Mouse (Mus musculus) liver, embryonic 14.5 days (tissue): ENCODE data around the gene Plcb4. TPM values are rescaled to one million over a fixed set of nuclear protein-coding genes. Genes with fewer than 3 reads are reported as not detected.

ENCODE experiments used
- ATAC-seq: fragments of 200-750 bp; cut with Nextera tagmentation; 2 replicates; pipeline ENCODE4 v1.8.0; 2017; ENCODE audit warnings: moderate number of reproducible peaks, mild to moderate bottlenecking, moderate library complexity; ENCODE audit not compliant: insufficient read depth
- DNase-seq, 3 experiments: peaks; one replicate each; pipeline ENCODE4 v3.0.0-alpha.2; 2012 to 2013; ENCODE audit warnings: low read depth in 3 of 3, low spot score in 3 of 3
- H3K27ac ChIP-seq: fragments of 300-500 bp; sonication (generic); 2 replicates; pipeline ENCODE4 v1.5.1; 2014; ENCODE audit warnings: moderate library complexity, mild to moderate bottlenecking, control low read depth, inconsistent platforms
- H3K27me3 ChIP-seq: fragments of 300-500 bp; sonication (generic); 2 replicates; pipeline ENCODE4 v1.6.1; 2014; ENCODE audit warnings: mild to moderate bottlenecking, low read length, moderate library complexity; ENCODE audit not compliant: control insufficient read depth, insufficient read depth
- H3K36me3 ChIP-seq: fragments of 300-500 bp; sonication (generic); replicated peaks from 2 replicates; pipeline ENCODE4 v1.6.1; 2014; ENCODE audit warnings: low read depth; ENCODE audit not compliant: control insufficient read depth, insufficient read depth
- H3K4me1 ChIP-seq, 2 experiments: fragments of 200-500 bp in 1 of 2; fragments of 300-500 bp in 1 of 2; sonication (generic) in 1 of 2; replicated peaks; 2 replicates each; pipeline ENCODE4 v1.6.1; 2012 to 2014; ENCODE audit warnings: antibody characterized with exemption in 1 of 2, inconsistent platforms in 1 of 2, low read length in 1 of 2; ENCODE audit not compliant: control insufficient read depth in 2 of 2, insufficient read depth in 2 of 2
- H3K4me2 ChIP-seq: fragments of 300-500 bp; sonication (generic); 2 replicates; pipeline ENCODE4 v1.6.1; 2014; ENCODE audit warnings: low read depth, mild to moderate bottlenecking, control low read depth, moderate library complexity
- H3K4me3 ChIP-seq, 2 experiments: fragments of 200-500 bp in 1 of 2; fragments of 300-500 bp in 1 of 2; sonication (generic) in 1 of 2; 2 replicates each; pipeline ENCODE4 v1.5.1; 2012 to 2014; ENCODE audit warnings: low read depth in 2 of 2, low read length in 2 of 2, mild to moderate bottlenecking in 2 of 2, control low read depth in 1 of 2, inconsistent platforms in 1 of 2, moderate library complexity in 1 of 2; ENCODE audit not compliant: insufficient read depth in 1 of 2
- H3K9ac ChIP-seq: fragments of 300-500 bp; sonication (generic); replicated peaks from 2 replicates; pipeline ENCODE4 v1.6.1; 2014; ENCODE audit warnings: mild to moderate bottlenecking, control low read depth, moderate library complexity
- H3K9me3 ChIP-seq: fragments of 300-500 bp; sonication (generic); 2 replicates; pipeline ENCODE4 v1.6.1; 2016; ENCODE audit warnings: low read length, mixed read lengths; ENCODE audit not compliant: control insufficient read depth
- CTCF ChIP-seq: IDR thresholded peaks from 2 replicates; pipeline ENCODE4 v1.5.1; 2016; ENCODE audit warnings: antibody characterized with exemption, low read depth, control low read depth
- EP300 ChIP-seq: IDR thresholded peaks from 2 replicates; pipeline ENCODE4 v1.6.1; 2016; ENCODE audit warnings: antibody characterized with exemption, low read depth
- WGBS: fragments of 180-500 bp; shearing (Covaris S2); extraction: QIAGEN DNeasy Blood & Tissue Kit; methylation state at CpG from one replicate; pipeline ENCODE4 v1.1.7; 2014; ENCODE audit not compliant: insufficient replicate concordance; 5-methylcytosine and 5-hydroxymethylcytosine counted together
- polyA plus RNA-seq, 2 experiments: library from polyadenylated mRNA; depleted of rRNA in 1 of 2; stranded (reverse) in 1 of 2; unstranded in 1 of 2; fragments of >200 nt; fragmentation: Nextera tagmentation in 1 of 2; extraction: Ambion mirVana in 1 of 2; gene quantifications; 2 replicates each; pipeline versions ENCODE4 v1.2.1 to v1.2.3; 2012 to 2014

Gene Plcb4
- polyA plus RNA-seq, 2 experiments = 1.9 to 2.3 TPM

DNA sequence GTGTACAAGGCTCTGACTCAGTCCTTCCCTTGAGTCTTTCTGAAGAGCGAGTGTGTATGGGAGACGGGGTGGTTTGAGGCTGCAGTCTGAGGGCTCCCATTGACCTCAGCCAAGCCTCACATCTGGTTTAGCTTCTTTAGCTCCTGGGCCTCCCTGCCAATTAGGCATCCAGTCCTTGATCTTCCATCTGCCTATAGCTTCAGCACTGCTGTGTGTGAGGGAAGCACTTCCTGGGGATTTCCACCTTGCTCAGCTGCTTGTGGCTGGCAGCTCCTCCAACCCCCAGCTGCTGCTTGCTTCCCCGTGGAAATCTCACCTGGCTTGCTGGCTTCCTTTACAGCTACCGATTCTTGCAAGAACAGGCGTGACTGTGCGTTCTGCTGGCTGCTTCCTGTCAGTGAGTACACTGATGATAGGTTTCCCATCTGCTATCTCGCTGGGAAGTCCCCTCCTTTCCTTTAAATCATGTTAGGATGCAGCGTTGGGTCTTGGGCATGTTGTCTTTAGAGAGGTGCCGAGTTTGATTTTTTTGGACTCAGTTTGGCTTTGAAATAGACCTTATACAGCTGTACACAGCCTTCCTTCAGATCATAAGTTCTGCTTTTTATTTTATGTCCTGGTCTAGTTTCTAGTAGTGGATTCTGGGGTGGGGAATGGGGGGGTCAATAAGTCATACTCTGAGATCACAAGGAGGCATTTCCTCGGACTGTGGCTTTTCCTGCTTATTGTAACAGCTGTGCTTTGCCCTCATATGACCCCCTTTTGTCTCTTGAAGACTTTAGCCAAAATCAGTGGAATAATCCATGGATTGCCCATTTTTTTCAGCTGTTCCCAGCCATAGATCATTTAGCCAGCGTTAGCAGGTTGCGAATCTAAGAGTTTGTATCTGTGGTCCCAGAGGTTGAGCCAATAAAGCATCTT is 34.0 kb downstream of the Plcb4 start:
- no peak overlapping the region for H3K4me3 ChIP-seq
- no peaks in the 10 kb centered on the region for H3K9me3 ChIP-seq
- 38% methylated on average over 12 of the region's 12 CpGs for WGBS
- TF ChIP-seq EP300 (no peak), CTCF (no peak)
- no peak for ATAC-seq
- no peak for DNase-seq
- H3K4me1 ChIP-seq = 0 out of 4 replicates have a peak, but pooled peaks cover 0 to 4% of the 10 kb centered on the region in 2 experiments
- no peaks in the 10 kb centered on the region for H3K36me3 ChIP-seq
- no peak overlapping the region for H3K27ac ChIP-seq
- H3K4me2 ChIP-seq = no peak overlapping the region
- H3K27me3 ChIP-seq = no peaks in the 10 kb centered on the region
- H3K9ac ChIP-seq = no peak overlapping the region

DNA sequence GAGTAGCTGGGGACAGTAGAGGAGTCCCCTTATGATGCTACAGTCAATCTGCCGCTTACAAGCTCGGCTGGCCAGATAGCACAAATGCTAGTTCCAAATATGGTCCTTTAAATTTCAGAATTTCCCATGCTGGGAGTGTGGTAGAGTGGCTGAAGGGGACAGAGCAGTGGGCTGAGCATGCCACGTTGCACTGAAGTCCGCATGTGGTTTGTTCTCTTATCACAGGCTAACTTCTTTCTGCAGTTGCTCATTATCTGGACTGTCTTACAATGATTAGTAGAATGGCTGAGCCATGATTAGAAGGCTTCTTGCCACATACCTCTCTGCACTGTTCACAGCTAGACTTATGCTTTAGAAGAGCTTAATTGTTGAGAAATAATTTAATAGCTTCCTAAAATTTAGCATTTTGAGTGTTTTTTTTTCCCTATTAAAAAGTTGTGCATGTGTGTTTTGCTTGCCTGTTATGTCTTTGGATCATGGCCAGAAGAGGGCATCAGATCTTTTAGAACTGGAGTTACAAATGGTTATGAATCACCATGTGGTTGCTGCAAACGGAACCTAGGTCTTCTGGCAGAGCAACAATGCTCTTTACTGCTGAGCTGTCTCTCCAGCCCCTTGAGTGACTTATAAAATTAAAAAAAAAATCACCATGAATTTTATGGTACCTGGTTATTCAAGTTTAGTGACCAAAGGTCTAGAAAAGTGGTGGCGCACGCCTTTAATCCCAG is 42.0 kb downstream of the Plcb4 start:
- Histone ChIP-seq H3K4me3 (no peak overlapping the region), H3K27ac (no peak overlapping the region), H3K4me1 (peaks cover 10 to 13% of the 10 kb centered on the region in 2 experiments), H3K27me3 (no peaks in the 10 kb centered on the region), H3K4me2 (peak overlapping the region; percentile 18; the same call in 1 of the 2 replicates), H3K36me3 (no peaks in the 10 kb centered on the region), H3K9me3 (no peaks in the 10 kb centered on the region), H3K9ac (no peak overlapping the region; the same call in 1 of the 2 replicates)
- 34% methylated on average over 7 of the region's 7 CpGs for WGBS
- no peak for TF ChIP-seq CTCF
- TF ChIP-seq EP300 = peak; percentile 92
- peak; percentile 91 for ATAC-seq
- DNase-seq = peak; percentile 42 to 47 (median 47)

DNA sequence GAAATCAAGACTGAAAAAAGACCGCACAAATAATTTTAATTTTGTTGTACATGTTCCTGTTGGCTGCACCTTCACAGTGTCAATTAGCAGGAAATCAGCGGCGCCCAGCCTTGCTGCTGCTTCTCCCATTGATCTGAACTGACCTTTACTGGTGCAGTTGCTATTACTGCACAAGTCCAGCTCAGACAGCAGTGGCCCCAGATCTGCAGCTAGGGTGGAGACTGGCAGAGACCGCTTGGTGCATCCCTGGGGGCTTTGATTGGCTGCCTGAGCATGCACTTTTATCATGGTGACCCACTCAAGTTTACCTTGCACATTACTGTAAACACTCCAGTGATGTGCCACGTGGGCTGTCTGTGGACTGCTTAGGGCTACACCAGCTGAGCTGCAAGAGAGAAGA is 45.9 kb downstream of the Plcb4 start:
- H3K27me3 ChIP-seq = no peaks in the 10 kb centered on the region
- no peak overlapping the region for H3K4me3 ChIP-seq
- TF ChIP-seq EP300 (no peak), CTCF (no peak)
- WGBS = 65% methylated on average over 5 of the region's 5 CpGs
- H3K36me3 ChIP-seq = no peaks in the 10 kb centered on the region
- H3K4me2 ChIP-seq = no peak overlapping the region
- ATAC-seq (no peak), DNase-seq (no peak)
- H3K4me1 ChIP-seq = peaks cover 10 to 22% of the 10 kb centered on the region in 2 experiments
- no peaks in the 10 kb centered on the region for H3K9me3 ChIP-seq
- H3K9ac ChIP-seq = no peak overlapping the region
- no peak overlapping the region for H3K27ac ChIP-seq

DNA sequence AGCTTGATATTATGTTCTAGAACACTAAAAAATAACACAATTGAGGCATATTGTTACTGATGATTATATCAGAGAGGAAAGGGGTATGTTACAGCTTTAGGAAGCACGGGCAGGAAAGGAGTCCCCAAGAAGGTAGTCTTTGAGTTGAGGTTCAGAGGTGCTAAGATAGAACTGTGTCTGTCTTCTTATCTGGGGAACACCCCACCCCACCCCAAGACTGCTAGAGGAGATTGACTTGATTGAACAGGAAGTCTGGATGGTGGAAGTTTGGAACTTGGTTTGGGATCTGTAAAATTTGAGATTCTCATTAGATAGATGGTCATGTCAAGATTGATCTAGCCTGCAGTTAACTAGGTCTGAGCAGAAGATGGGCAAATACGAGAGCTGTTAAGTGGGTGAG is 48.5 kb downstream of the Plcb4 start:
- no peaks in the 10 kb centered on the region for H3K27me3 ChIP-seq
- no peak overlapping the region for H3K9ac ChIP-seq
- H3K4me3 ChIP-seq = no peak overlapping the region
- H3K9me3 ChIP-seq = no peaks in the 10 kb centered on the region
- H3K36me3 ChIP-seq = no peaks in the 10 kb centered on the region
- no peak overlapping the region for H3K27ac ChIP-seq
- no peak for DNase-seq
- no peak overlapping the region for H3K4me2 ChIP-seq
- peaks cover 0 to 18% of the 10 kb centered on the region in 2 experiments; a peak in 2 of 4 replicates for H3K4me1 ChIP-seq
- no peak for ATAC-seq
- TF ChIP-seq EP300 (no peak), CTCF (no peak)
- WGBS = 34% methylated on average over 2 of the region's 2 CpGs

DNA sequence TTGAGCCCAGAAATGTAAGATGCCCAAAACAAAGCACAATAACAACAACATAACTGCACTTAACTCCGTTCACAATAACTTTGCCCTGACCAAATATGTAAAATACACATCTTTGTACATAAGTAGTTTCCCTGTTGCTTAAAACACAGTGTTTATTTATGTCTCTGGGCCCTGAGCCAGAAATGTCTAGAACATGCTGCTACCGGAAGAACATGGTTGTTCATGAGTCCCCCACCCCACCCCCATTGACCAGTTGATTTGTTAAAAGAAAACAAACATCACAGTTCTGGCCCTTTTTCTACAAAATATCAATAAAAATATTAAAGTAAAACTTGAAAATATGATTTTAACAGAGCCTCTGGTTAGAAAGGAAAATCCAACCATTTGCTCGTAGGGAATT is 49.6 kb downstream of the Plcb4 start:
- TF ChIP-seq EP300 (no peak), CTCF (no peak)
- WGBS = 75% methylated on average over 3 of the region's 3 CpGs

More for the DNA sequence above, 49.6 kb downstream of the Plcb4 start:
- Histone ChIP-seq H3K9me3 (no peaks in the 10 kb centered on the region), H3K4me2 (no peak overlapping the region), H3K27ac (no peak overlapping the region), H3K9ac (no peak overlapping the region), H3K4me3 (no peak overlapping the region), H3K36me3 (no peaks in the 10 kb centered on the region), H3K27me3 (no peaks in the 10 kb centered on the region), H3K4me1 (peaks cover 0 to 20% of the 10 kb centered on the region in 2 experiments; a peak in 2 of 4 replicates)
- no peak for ATAC-seq
- DNase-seq = no peak
